In the genomic region with DNA sequence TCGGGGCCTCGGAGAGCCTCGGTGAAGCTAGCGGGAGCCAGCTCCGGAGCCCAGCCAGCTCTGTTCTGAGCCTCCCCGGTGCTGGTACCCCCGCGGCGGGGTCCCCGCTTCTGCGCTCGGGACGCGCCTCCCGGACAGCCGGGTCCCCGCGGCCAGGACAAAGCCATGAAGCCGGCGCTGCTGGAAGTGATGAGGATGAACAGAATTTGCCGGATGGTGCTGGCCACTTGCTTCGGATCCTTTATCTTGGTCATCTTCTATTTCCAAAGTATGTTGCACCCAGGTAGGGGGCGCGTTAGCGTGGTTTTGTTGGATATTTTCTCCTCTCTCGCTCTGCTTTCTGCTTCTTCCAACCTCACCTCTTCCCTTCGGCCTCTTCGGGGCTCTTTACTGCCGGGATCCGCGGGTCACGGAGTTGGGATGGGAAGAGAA, we compare ENCODE assay signal across 8 mouse cellular contexts. TPM values are rescaled to one million over a fixed set of nuclear protein-coding genes. Genes with fewer than 3 reads are reported as not detected.
DNase-seq lines count a peak whose midpoint lies in the region; ATAC-seq and TF ChIP-seq lines count a peak whose summit lies in the region.

No protein-coding gene starts in this region.

- no peaks in the 10 kb centered on the region for H3K9me3 ChIP-seq in heart, embryonic 11.5 days (replicated peaks; ENCODE audit: control insufficient read depth, low read length)
- no peaks in the 10 kb centered on the region for H3K9me3 ChIP-seq in kidney, postnatal 0 days (replicated peaks; ENCODE audit: low read length)
- no peaks in the 10 kb centered on the region for H3K9me3 ChIP-seq in liver, embryonic 13.5 days (replicated peaks)
- H3K9me3 ChIP-seq in neural tube, embryonic 14.5 days (ENCODE audit: control insufficient read depth, low read length), result no peaks in the 10 kb centered on the region

- peaks cover 32% of the 10 kb centered on the region for H3K27me3 ChIP-seq in heart, embryonic 11.5 days (ENCODE audit: control insufficient read depth, insufficient read depth, low read length)
- no peaks in the 10 kb centered on the region for H3K27me3 ChIP-seq in kidney, postnatal 0 days (ENCODE audit: insufficient read depth, low read length)
- peaks cover 42% of the 10 kb centered on the region for H3K27me3 ChIP-seq in liver, embryonic 13.5 days
- no peaks in the 10 kb centered on the region for H3K27me3 ChIP-seq in neural tube, embryonic 14.5 days (ENCODE audit: control insufficient read depth, insufficient read depth, low read length)

- H3K36me3 ChIP-seq in heart, embryonic 11.5 days (ENCODE audit: control insufficient read depth, insufficient read depth, low read length), result no peaks in the 10 kb centered on the region
- H3K36me3 ChIP-seq in kidney, postnatal 0 days (ENCODE audit: insufficient read depth, low read length), result no peaks in the 10 kb centered on the region
- no peaks in the 10 kb centered on the region for H3K36me3 ChIP-seq in liver, embryonic 13.5 days
- H3K36me3 ChIP-seq in neural tube, embryonic 14.5 days (ENCODE audit: control insufficient read depth, insufficient read depth, low read length), result no peaks in the 10 kb centered on the region

- peak; percentile 18 to 19 for DNase-seq in urinary bladder, postnatal 36 days (ENCODE audit: low spot score in 2 of 2)
- no peak for DNase-seq in urinary bladder, postnatal 25 days (ENCODE audit: low spot score)
- peak; percentile 82 for DNase-seq in cerebellum, postnatal 10 days
- DNase-seq in kidney, postnatal 0 days (ENCODE audit: low spot score), result peak; percentile 64
- DNase-seq in liver, embryonic 13.5 days, result peak; percentile 56
- peak; percentile 28 to 42 for DNase-seq in thymus, postnatal 10 days (ENCODE audit: low spot score in 2 of 2)

- TF ChIP-seq CTCF in kidney, postnatal 0 days (IDR thresholded peaks at IDR 0.05; ENCODE audit: low read depth), result peak; percentile 52

- under 1% methylated on average over 32 of the region's 32 CpGs for WGBS in heart, embryonic 11.5 days (ENCODE audit: insufficient replicate concordance)
- WGBS in kidney, postnatal 0 days, result under 1% methylated on average over 32 of the region's 32 CpGs
- under 1% methylated on average over 32 of the region's 32 CpGs for WGBS in liver, embryonic 13.5 days (ENCODE audit: insufficient replicate concordance)
- under 1% methylated on average over 31 of the region's 32 CpGs for WGBS in neural tube, embryonic 14.5 days

- peak overlapping the region; percentile 78 for H3K4me3 ChIP-seq in heart, embryonic 11.5 days (ENCODE audit: low read depth, low read length)
- peak overlapping the region; percentile 60 for H3K4me3 ChIP-seq in kidney, postnatal 0 days (replicated peaks; ENCODE audit: low read depth, low read length)
- H3K4me3 ChIP-seq in liver, embryonic 13.5 days (replicated peaks), result peak overlapping the region; percentile 90
- H3K4me3 ChIP-seq in neural tube, embryonic 14.5 days (ENCODE audit: low read depth, low read length), result peak overlapping the region; percentile 71

- peak overlapping the region; percentile 60 for H3K27ac ChIP-seq in heart, embryonic 11.5 days (ENCODE audit: low read depth, low read length)
- H3K27ac ChIP-seq in kidney, postnatal 0 days, result peak overlapping the region; percentile 80
- H3K27ac ChIP-seq in liver, embryonic 13.5 days, result peak overlapping the region; percentile 92
- peak overlapping the region; percentile 81 for H3K27ac ChIP-seq in neural tube, embryonic 14.5 days (ENCODE audit: low read depth, low read length)

- H3K9ac ChIP-seq in heart, embryonic 11.5 days (ENCODE audit: low read depth, low read length), result peak overlapping the region; percentile 77
- peak overlapping the region; percentile 70 for H3K9ac ChIP-seq in kidney, postnatal 0 days (ENCODE audit: low read depth, low read length)
- H3K9ac ChIP-seq in liver, embryonic 13.5 days, result peak overlapping the region; percentile 94
- peak overlapping the region; percentile 82 for H3K9ac ChIP-seq in neural tube, embryonic 14.5 days (replicated peaks; ENCODE audit: low read depth, low read length)

- peak overlapping the region; percentile 97 for H3K4me2 ChIP-seq in heart, embryonic 11.5 days
- H3K4me2 ChIP-seq in kidney, postnatal 0 days (ENCODE audit: low read length), result peak overlapping the region; percentile 95
- H3K4me2 ChIP-seq in liver, embryonic 13.5 days, result peak overlapping the region; percentile 92
- peak overlapping the region; percentile 87 for H3K4me2 ChIP-seq in neural tube, embryonic 14.5 days (ENCODE audit: low read depth, low read length)

- peaks cover 17% of the 10 kb centered on the region for H3K4me1 ChIP-seq in heart, embryonic 11.5 days (ENCODE audit: control insufficient read depth, insufficient read depth, low read length)
- peaks cover 25% of the 10 kb centered on the region for H3K4me1 ChIP-seq in kidney, postnatal 0 days (replicated peaks; ENCODE audit: insufficient read depth, low read length)
- peaks cover 61% of the 10 kb centered on the region for H3K4me1 ChIP-seq in liver, embryonic 13.5 days (replicated peaks)
- peaks cover 16% of the 10 kb centered on the region; the same call in 1 of the 2 replicates for H3K4me1 ChIP-seq in neural tube, embryonic 14.5 days (ENCODE audit: control insufficient read depth, insufficient read depth, low read length)

- ATAC-seq in heart, embryonic 11.5 days (replicated peaks; ENCODE audit: insufficient number of reproducible peaks, low FRiP score, low TSS enrichment), result no peak
- peak; percentile 30 for ATAC-seq in kidney, postnatal 0 days (replicated peaks; ENCODE audit: low FRiP score, low read depth)
- peak; percentile 41 for ATAC-seq in liver, embryonic 13.5 days (ENCODE audit: low read depth)
- no peak; the same call in 1 of the 2 replicates for ATAC-seq in neural tube, embryonic 14.5 days (ENCODE audit: low read depth)

RNA-seq across cellular contexts. Expression of gene Chst11, which starts 0.4 kb away (rescaled TPM):
- 3.0 and 3.1 TPM in 2 replicates for polyA plus RNA-seq in heart, embryonic 11.5 days (2014; fragmentation: Nextera tagmentation; extraction: Ambion mirVana)
- 2.7 and 2.9 TPM in 2 replicates for polyA plus RNA-seq in kidney, postnatal 0 days (2015; fragmentation: Nextera tagmentation; extraction: Ambion mirVana)
- polyA plus RNA-seq in liver, embryonic 13.5 days (2015; fragmentation: Nextera tagmentation; extraction: Ambion mirVana), result 1.2 and 1.3 TPM in 2 replicates
- 4.6 and 5.2 TPM in 2 replicates for polyA plus RNA-seq in neural tube, embryonic 14.5 days (2014; fragmentation: Nextera tagmentation; extraction: Ambion mirVana)

Comparison
In these comparisons a context has a peak if more than half of its experiments do, and no peak if none do; other contexts are left out.
1. ATAC-seq: peak in kidney, postnatal 0 days (single experiment) and liver, embryonic 13.5 days (single experiment); none in heart, embryonic 11.5 days (single experiment) and neural tube, embryonic 14.5 days (single experiment).
2. Peak in every context shown above with its lines, with median percentiles within 50 percentile points of each other: H3K27ac ChIP-seq, H3K4me2 ChIP-seq, H3K4me3 ChIP-seq and H3K9ac ChIP-seq.